ENCODE assay signal across 12 mouse cellular contexts in genomic region chr19:12483782-12484181, GRCm38 (mm10). TPM values are rescaled to one million over a fixed set of nuclear protein-coding genes. Genes with fewer than 3 reads are reported as not detected.
DNase-seq lines count a peak whose midpoint lies in the region; ATAC-seq lines count a peak whose summit lies in the region.
"Had no signal": no experiment of that assay in that cellular context is flagged by ENCODE, and none has a peak within 500 bp of the region (broad histone marks: within the 10 kb centered on the region; RNA-seq: fewer than 3 reads in every experiment).

No protein-coding gene starts in this region.

- ATAC-seq in hindbrain, embryonic 16.5 days: no peak; the same call in 1 of the 2 replicates
- ATAC-seq in hindbrain, embryonic 11.5 days (ENCODE audit: low FRiP score): no peak
- no peak for ATAC-seq in neural tube, embryonic 13.5 days (ENCODE audit: low read depth)

- no peaks in the 10 kb centered on the region for H3K9me3 ChIP-seq in hindbrain, embryonic 16.5 days (ENCODE audit: control insufficient read depth, low read length)
- no peaks in the 10 kb centered on the region for H3K9me3 ChIP-seq in hindbrain, embryonic 11.5 days (ENCODE audit: control insufficient read depth, low read length)
- no peaks in the 10 kb centered on the region for H3K9me3 ChIP-seq in neural tube, embryonic 13.5 days
- H3K9me3 ChIP-seq: liver, embryonic 15.5 days had no signal

- H3K27me3 ChIP-seq in hindbrain, embryonic 16.5 days (replicated peaks; ENCODE audit: control insufficient read depth, insufficient read depth, low read length): no peaks in the 10 kb centered on the region
- H3K27me3 ChIP-seq in hindbrain, embryonic 11.5 days (ENCODE audit: control insufficient read depth, insufficient read depth, low read length): no peaks in the 10 kb centered on the region
- no peaks in the 10 kb centered on the region for H3K27me3 ChIP-seq in neural tube, embryonic 13.5 days
- H3K27me3 ChIP-seq: liver, embryonic 15.5 days had no signal

- 68% methylated on average over 4 of the region's 4 CpGs for WGBS in hindbrain, embryonic 16.5 days
- 80% methylated on average over 4 of the region's 4 CpGs for WGBS in hindbrain, embryonic 11.5 days
- 64% methylated on average over 4 of the region's 4 CpGs for WGBS in neural tube, embryonic 13.5 days

- H3K4me1 ChIP-seq in hindbrain, embryonic 16.5 days (ENCODE audit: control insufficient read depth, insufficient read depth, low read depth, low read length): peaks cover 14% of the 10 kb centered on the region
- peaks cover 6% of the 10 kb centered on the region for H3K4me1 ChIP-seq in hindbrain, embryonic 11.5 days (replicated peaks; ENCODE audit: control insufficient read depth, insufficient read depth, low read length)
- H3K4me1 ChIP-seq in neural tube, embryonic 13.5 days (replicated peaks): peaks cover 35% of the 10 kb centered on the region

- no peak for DNase-seq in hindbrain, embryonic 11.5 days (ENCODE audit: low spot score)
- no peak for DNase-seq in neural tube, embryonic 10.5 days (ENCODE audit: extremely low spot score, low spot score)
- DNase-seq in kidney, postnatal 14 days: peak; percentile 55
- DNase-seq in spleen, adult 18-20 months: no peak
- no peak for DNase-seq in right cerebral cortex, postnatal 4 days
- DNase-seq: thymus, postnatal 14 days had no signal

- peaks cover 37% of the 10 kb centered on the region for H3K36me3 ChIP-seq in hindbrain, embryonic 16.5 days (ENCODE audit: control insufficient read depth, insufficient read depth, low read length)
- H3K36me3 ChIP-seq in hindbrain, embryonic 11.5 days (ENCODE audit: control insufficient read depth, insufficient read depth, low read length): peaks cover 14% of the 10 kb centered on the region
- H3K36me3 ChIP-seq in neural tube, embryonic 13.5 days: peaks cover 76% of the 10 kb centered on the region
- H3K36me3 ChIP-seq: liver, embryonic 15.5 days had no signal

- H3K9ac ChIP-seq in hindbrain, embryonic 16.5 days (ENCODE audit: low read depth, low read length): no peak overlapping the region
- no peak overlapping the region for H3K9ac ChIP-seq in hindbrain, embryonic 11.5 days (ENCODE audit: low read depth, low read length)
- no peak overlapping the region for H3K9ac ChIP-seq in neural tube, embryonic 13.5 days
- H3K9ac ChIP-seq: liver, embryonic 15.5 days had no signal

- H3K4me3 ChIP-seq in hindbrain, embryonic 16.5 days (ENCODE audit: low read length): no peak overlapping the region
- H3K4me3 ChIP-seq in hindbrain, embryonic 11.5 days (ENCODE audit: low read depth, low read length): no peak overlapping the region
- no peak overlapping the region for H3K4me3 ChIP-seq in neural tube, embryonic 13.5 days
- H3K4me3 ChIP-seq: liver, embryonic 15.5 days had no signal

- no peak overlapping the region for H3K4me2 ChIP-seq in hindbrain, embryonic 16.5 days (ENCODE audit: low read length)
- H3K4me2 ChIP-seq in hindbrain, embryonic 11.5 days (replicated peaks; ENCODE audit: low read depth, low read length): no peak overlapping the region
- H3K4me2 ChIP-seq in neural tube, embryonic 13.5 days: no peak overlapping the region
- H3K4me2 ChIP-seq: liver, embryonic 15.5 days had no signal

- H3K27ac ChIP-seq in hindbrain, embryonic 16.5 days (ENCODE audit: low read depth, low read length): peak overlapping the region; percentile 45; the same call in 1 of the 2 replicates
- no peak overlapping the region for H3K27ac ChIP-seq in hindbrain, embryonic 11.5 days (ENCODE audit: low read depth, low read length)
- H3K27ac ChIP-seq in neural tube, embryonic 13.5 days (replicated peaks): peak overlapping the region; percentile 62
- H3K27ac ChIP-seq: liver, embryonic 15.5 days had no signal

RNA-seq across cellular contexts. Expression of gene Dtx4, which starts 17.5 kb away (rescaled TPM):
- 32.7 and 39.2 TPM in 2 replicates for polyA plus RNA-seq in hindbrain, embryonic 16.5 days (2015; fragmentation: Nextera tagmentation; extraction: Ambion mirVana)
- polyA plus RNA-seq in hindbrain, embryonic 11.5 days (2014; fragmentation: Nextera tagmentation; extraction: Ambion mirVana): 55.4 and 66.1 TPM in 2 replicates
- polyA plus RNA-seq in neural tube, embryonic 13.5 days (2015; fragmentation: Nextera tagmentation; extraction: Ambion mirVana): 34.2 and 35.5 TPM in 2 replicates

RNA-seq across cellular contexts. Expression of gene Mpeg1, which starts 23.2 kb away (rescaled TPM):
- polyA plus RNA-seq in hindbrain, embryonic 16.5 days (2015; fragmentation: Nextera tagmentation; extraction: Ambion mirVana): 0.66 and 0.77 TPM in 2 replicates
- polyA plus RNA-seq in hindbrain, embryonic 11.5 days (2014; fragmentation: Nextera tagmentation; extraction: Ambion mirVana): 0.60 and 1.0 TPM in 2 replicates
- polyA plus RNA-seq in neural tube, embryonic 13.5 days (2015; fragmentation: Nextera tagmentation; extraction: Ambion mirVana): 0.54 and 0.89 TPM in 2 replicates

RNA-seq across cellular contexts. Expression of gene Pfpl, which starts 56.1 kb away (rescaled TPM):
- polyA plus RNA-seq in hindbrain, embryonic 16.5 days (2015; fragmentation: Nextera tagmentation; extraction: Ambion mirVana): not detected in 2 replicates
- not detected in 2 replicates for polyA plus RNA-seq in hindbrain, embryonic 11.5 days (2014; fragmentation: Nextera tagmentation; extraction: Ambion mirVana)
- polyA plus RNA-seq in neural tube, embryonic 13.5 days (2015; fragmentation: Nextera tagmentation; extraction: Ambion mirVana): 0.08 TPM in 1 of 2 replicates, not detected in the other
- polyA plus RNA-seq: brain, embryonic 14.5 days; cortical plate, adult 2 months; forebrain, embryonic 11.5 days; liver, embryonic 15.5 days had no signal
